Mouse (Mus musculus): ENCODE measurements around the gene Nckap5. TPM values are rescaled to one million over a fixed set of nuclear protein-coding genes. Genes with fewer than 3 reads are reported as not detected.

The Nckap5 gene
- total RNA-seq, 1 experiment, result 0.18 TPM

- Histone ChIP-seq H3K36me3 (ENCODE audit: control insufficient read depth, insufficient read depth, low read length, poor library complexity, severe bottlenecking) (no peaks in the 10 kb centered on the region), H3K4me1 (ENCODE audit: control insufficient read depth in 2 of 2, insufficient read depth in 2 of 2, low read length in 2 of 2, poor library complexity in 1 of 2) (no peaks in the 10 kb centered on the region), H3K9me3 (ENCODE audit: control insufficient read depth, insufficient read depth, low read depth, low read length) (no peaks in the 10 kb centered on the region), H3K27ac (ENCODE audit: insufficient read depth, low read depth, low read length, poor library complexity, severe bottlenecking) (no peak overlapping the region), H3K4me3 (ENCODE audit: insufficient read depth in 1 of 2, low read depth in 1 of 2, low read length in 2 of 2, poor library complexity in 1 of 2, severe bottlenecking in 1 of 2) (no peak overlapping the region), H3K9ac (ENCODE audit: insufficient read depth, low read depth, low read length, poor library complexity, severe bottlenecking) (no peak overlapping the region)
- no peak for DNase-seq (ENCODE audit: low read depth, low spot score)
- in situ Hi-C loops (cut with MboI; ENCODE audit: low sequenced_read_pairs in 2 of 2, unreplicated experiment in 2 of 2), result no loop called here
- TF ChIP-seq ZC3H11A (IDR thresholded peaks at IDR 0.05; ENCODE audit: borderline replicate concordance, low read depth, low read length) (no peak), ZNF384 (IDR thresholded peaks at IDR 0.05; ENCODE audit: low read depth, low read length) (no peak), CHD2 (IDR thresholded peaks at IDR 0.05; ENCODE audit: low read depth, low read length) (no peak), HCFC1 (IDR thresholded peaks at IDR 0.05; ENCODE audit: borderline replicate concordance, insufficient read depth, low read length) (no peak), MAFK (IDR thresholded peaks at IDR 0.05; ENCODE audit: insufficient read depth, low read depth, low read length) (no peak)
Measured at GRCm38 (mm10) chr1:126210212-126210611, 620.4 kb downstream of the Nckap5 start.

GRCm38 (mm10) chr1:126209743-126210142 is 620.9 kb downstream of the Nckap5 start:
- no peak overlapping the region for H3K4me3 ChIP-seq (ENCODE audit: insufficient read depth in 1 of 2, low read depth in 1 of 2, low read length in 2 of 2, poor library complexity in 1 of 2, severe bottlenecking in 1 of 2)
- in situ Hi-C loops (cut with MboI; ENCODE audit: low sequenced_read_pairs in 2 of 2, unreplicated experiment in 2 of 2), result no loop called here
- H3K9me3 ChIP-seq (ENCODE audit: control insufficient read depth, insufficient read depth, low read depth, low read length), result no peaks in the 10 kb centered on the region
- no peaks in the 10 kb centered on the region for H3K4me1 ChIP-seq (ENCODE audit: control insufficient read depth in 2 of 2, insufficient read depth in 2 of 2, low read length in 2 of 2, poor library complexity in 1 of 2)
- H3K27ac ChIP-seq (ENCODE audit: insufficient read depth, low read depth, low read length, poor library complexity, severe bottlenecking), result no peak overlapping the region
- no peak overlapping the region for H3K9ac ChIP-seq (ENCODE audit: insufficient read depth, low read depth, low read length, poor library complexity, severe bottlenecking)
- no peak for TF ChIP-seq ZC3H11A (IDR thresholded peaks at IDR 0.05; ENCODE audit: borderline replicate concordance, low read depth, low read length)
- TF ChIP-seq HCFC1 (IDR thresholded peaks at IDR 0.05; ENCODE audit: borderline replicate concordance, insufficient read depth, low read length), result no peak
- TF ChIP-seq ZNF384 (IDR thresholded peaks at IDR 0.05; ENCODE audit: low read depth, low read length), result no peak
- TF ChIP-seq CHD2 (IDR thresholded peaks at IDR 0.05; ENCODE audit: low read depth, low read length), result no peak
- no peak for TF ChIP-seq MAFK (IDR thresholded peaks at IDR 0.05; ENCODE audit: insufficient read depth, low read depth, low read length)
- DNase-seq (ENCODE audit: low read depth, low spot score), result no peak
- H3K36me3 ChIP-seq (ENCODE audit: control insufficient read depth, insufficient read depth, low read length, poor library complexity, severe bottlenecking), result no peaks in the 10 kb centered on the region

- no peak for DNase-seq (ENCODE audit: low read depth, low spot score)
- Histone ChIP-seq H3K4me3 (ENCODE audit: insufficient read depth in 1 of 2, low read depth in 1 of 2, low read length in 2 of 2, poor library complexity in 1 of 2, severe bottlenecking in 1 of 2) (no peak overlapping the region), H3K9me3 (ENCODE audit: control insufficient read depth, insufficient read depth, low read depth, low read length) (no peaks in the 10 kb centered on the region), H3K4me1 (ENCODE audit: control insufficient read depth in 2 of 2, insufficient read depth in 2 of 2, low read length in 2 of 2, poor library complexity in 1 of 2) (no peaks in the 10 kb centered on the region), H3K36me3 (ENCODE audit: control insufficient read depth, insufficient read depth, low read length, poor library complexity, severe bottlenecking) (no peaks in the 10 kb centered on the region), H3K9ac (ENCODE audit: insufficient read depth, low read depth, low read length, poor library complexity, severe bottlenecking) (no peak overlapping the region), H3K27ac (ENCODE audit: insufficient read depth, low read depth, low read length, poor library complexity, severe bottlenecking) (no peak overlapping the region)
- in situ Hi-C loops (cut with MboI; ENCODE audit: low sequenced_read_pairs in 2 of 2, unreplicated experiment in 2 of 2), result no loop called here
- no peak for TF ChIP-seq CHD2 (IDR thresholded peaks at IDR 0.05; ENCODE audit: low read depth, low read length)
- TF ChIP-seq ZC3H11A (IDR thresholded peaks at IDR 0.05; ENCODE audit: borderline replicate concordance, low read depth, low read length), result no peak
- no peak for TF ChIP-seq ZNF384 (IDR thresholded peaks at IDR 0.05; ENCODE audit: low read depth, low read length)
- TF ChIP-seq HCFC1 (IDR thresholded peaks at IDR 0.05; ENCODE audit: borderline replicate concordance, insufficient read depth, low read length), result no peak
- no peak for TF ChIP-seq MAFK (IDR thresholded peaks at IDR 0.05; ENCODE audit: insufficient read depth, low read depth, low read length)
Measured at GRCm38 (mm10) chr1:126209131-126209530, 621.5 kb downstream of the Nckap5 start.

GRCm38 (mm10) chr1:126196937-126197336 is 633.7 kb downstream of the Nckap5 start:
- H3K4me1 ChIP-seq (ENCODE audit: control insufficient read depth in 2 of 2, insufficient read depth in 2 of 2, low read length in 2 of 2, poor library complexity in 1 of 2), result peaks cover 0 to 2% of the 10 kb centered on the region in 2 experiments; a peak in 1 of 4 replicates
- in situ Hi-C loops (cut with MboI; ENCODE audit: low sequenced_read_pairs in 2 of 2, unreplicated experiment in 2 of 2), result no loop called here
- H3K4me3 ChIP-seq (ENCODE audit: insufficient read depth in 1 of 2, low read depth in 1 of 2, low read length in 2 of 2, poor library complexity in 1 of 2, severe bottlenecking in 1 of 2), result no peak overlapping the region
- TF ChIP-seq HCFC1 (IDR thresholded peaks at IDR 0.05; ENCODE audit: borderline replicate concordance, insufficient read depth, low read length) (no peak), MAFK (IDR thresholded peaks at IDR 0.05; ENCODE audit: insufficient read depth, low read depth, low read length) (peak; percentile 87), CHD2 (IDR thresholded peaks at IDR 0.05; ENCODE audit: low read depth, low read length) (no peak), ZNF384 (IDR thresholded peaks at IDR 0.05; ENCODE audit: low read depth, low read length) (no peak)
- H3K9me3 ChIP-seq (ENCODE audit: control insufficient read depth, insufficient read depth, low read depth, low read length), result no peaks in the 10 kb centered on the region
- no peak for DNase-seq (ENCODE audit: low read depth, low spot score)
- H3K27ac ChIP-seq (ENCODE audit: insufficient read depth, low read depth, low read length, poor library complexity, severe bottlenecking), result no peak overlapping the region
- H3K9ac ChIP-seq (ENCODE audit: insufficient read depth, low read depth, low read length, poor library complexity, severe bottlenecking), result no peak overlapping the region
- H3K36me3 ChIP-seq (ENCODE audit: control insufficient read depth, insufficient read depth, low read length, poor library complexity, severe bottlenecking), result no peaks in the 10 kb centered on the region

- in situ Hi-C loops (cut with MboI; ENCODE audit: low sequenced_read_pairs in 2 of 2, unreplicated experiment in 2 of 2), result no loop called here
- Histone ChIP-seq H3K9me3 (ENCODE audit: control insufficient read depth, insufficient read depth, low read depth, low read length) (no peaks in the 10 kb centered on the region), H3K9ac (ENCODE audit: insufficient read depth, low read depth, low read length, poor library complexity, severe bottlenecking) (no peak overlapping the region), H3K27ac (ENCODE audit: insufficient read depth, low read depth, low read length, poor library complexity, severe bottlenecking) (no peak overlapping the region), H3K4me1 (ENCODE audit: control insufficient read depth in 2 of 2, insufficient read depth in 2 of 2, low read length in 2 of 2, poor library complexity in 1 of 2) (no peaks in the 10 kb centered on the region), H3K36me3 (ENCODE audit: control insufficient read depth, insufficient read depth, low read length, poor library complexity, severe bottlenecking) (no peaks in the 10 kb centered on the region), H3K4me3 (ENCODE audit: insufficient read depth in 1 of 2, low read depth in 1 of 2, low read length in 2 of 2, poor library complexity in 1 of 2, severe bottlenecking in 1 of 2) (no peak overlapping the region)
- no peak for DNase-seq (ENCODE audit: low read depth, low spot score)
- no peak for TF ChIP-seq CHD2 (IDR thresholded peaks at IDR 0.05; ENCODE audit: low read depth, low read length)
- no peak for TF ChIP-seq HCFC1 (IDR thresholded peaks at IDR 0.05; ENCODE audit: borderline replicate concordance, insufficient read depth, low read length)
- no peak for TF ChIP-seq ZC3H11A (IDR thresholded peaks at IDR 0.05; ENCODE audit: borderline replicate concordance, low read depth, low read length)
- TF ChIP-seq ZNF384 (IDR thresholded peaks at IDR 0.05; ENCODE audit: low read depth, low read length), result no peak
- TF ChIP-seq MAFK (IDR thresholded peaks at IDR 0.05; ENCODE audit: insufficient read depth, low read depth, low read length), result no peak
Measured at GRCm38 (mm10) chr1:126190353-126190752, 640.2 kb downstream of the Nckap5 start.

Data from ES-E14 (cell line).